Mouse (Mus musculus) testis, adult 2 months (tissue): ENCODE measurements around the gene Arhgap40.

Source experiments
- CTCF ChIP-seq: fragments of 200-500 bp; IDR thresholded peaks from 2 replicates; pipeline ENCODE4 v1.5.1; 2012; ENCODE audit warnings: low read depth, mild to moderate bottlenecking, inconsistent platforms, low read length, moderate library complexity; ENCODE audit not compliant: control insufficient read depth, insufficient read depth, insufficient replicate concordance
- POLR2A ChIP-seq: fragments of 200-500 bp; IDR thresholded peaks from 2 replicates; pipeline ENCODE4 v1.6.1; 2012; ENCODE audit warnings: low read depth, mild to moderate bottlenecking, inconsistent platforms, low read length, moderate library complexity; ENCODE audit not compliant: control insufficient read depth

DNA sequence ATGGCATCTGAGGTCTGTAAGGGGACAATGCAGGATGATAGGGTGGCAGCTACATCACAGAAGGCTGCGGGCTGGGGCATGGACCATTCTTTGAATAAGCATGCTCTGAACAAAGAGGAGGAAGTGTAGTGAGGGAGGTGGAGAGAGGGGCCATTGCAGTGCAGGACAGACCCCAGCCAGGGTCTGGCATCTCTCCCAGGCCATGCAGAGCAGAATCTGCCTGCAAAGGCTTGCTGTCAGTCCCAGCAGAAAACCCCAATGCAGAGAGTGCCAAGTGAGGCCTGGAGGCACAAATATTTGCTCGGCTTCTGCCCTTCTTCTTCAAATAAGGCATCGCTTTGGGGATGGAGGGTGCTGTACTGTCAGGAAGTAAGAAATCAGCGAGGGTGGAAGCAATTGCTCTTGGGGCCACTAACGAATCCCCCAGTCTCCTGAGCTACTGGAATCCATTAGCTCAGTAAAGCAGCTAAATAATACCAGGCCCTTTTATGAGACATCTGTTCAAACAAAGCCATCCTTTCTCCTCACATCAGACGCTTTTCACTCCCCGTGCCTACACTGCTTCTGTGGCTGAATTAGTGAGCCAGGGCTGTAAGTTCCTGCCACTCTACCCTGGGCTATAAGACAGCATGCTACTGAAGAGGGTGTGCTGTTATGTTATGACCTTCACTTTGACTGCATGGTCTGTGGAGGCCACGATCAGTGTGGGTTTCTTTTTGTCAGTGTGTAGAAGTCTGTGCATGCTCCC is 76.1 kb downstream of the Arhgap40 start:
- TF ChIP-seq CTCF, result no peak
- TF ChIP-seq POLR2A, result no peak
